Mouse (Mus musculus): ENCODE results near the gene Plod3.

DNA sequence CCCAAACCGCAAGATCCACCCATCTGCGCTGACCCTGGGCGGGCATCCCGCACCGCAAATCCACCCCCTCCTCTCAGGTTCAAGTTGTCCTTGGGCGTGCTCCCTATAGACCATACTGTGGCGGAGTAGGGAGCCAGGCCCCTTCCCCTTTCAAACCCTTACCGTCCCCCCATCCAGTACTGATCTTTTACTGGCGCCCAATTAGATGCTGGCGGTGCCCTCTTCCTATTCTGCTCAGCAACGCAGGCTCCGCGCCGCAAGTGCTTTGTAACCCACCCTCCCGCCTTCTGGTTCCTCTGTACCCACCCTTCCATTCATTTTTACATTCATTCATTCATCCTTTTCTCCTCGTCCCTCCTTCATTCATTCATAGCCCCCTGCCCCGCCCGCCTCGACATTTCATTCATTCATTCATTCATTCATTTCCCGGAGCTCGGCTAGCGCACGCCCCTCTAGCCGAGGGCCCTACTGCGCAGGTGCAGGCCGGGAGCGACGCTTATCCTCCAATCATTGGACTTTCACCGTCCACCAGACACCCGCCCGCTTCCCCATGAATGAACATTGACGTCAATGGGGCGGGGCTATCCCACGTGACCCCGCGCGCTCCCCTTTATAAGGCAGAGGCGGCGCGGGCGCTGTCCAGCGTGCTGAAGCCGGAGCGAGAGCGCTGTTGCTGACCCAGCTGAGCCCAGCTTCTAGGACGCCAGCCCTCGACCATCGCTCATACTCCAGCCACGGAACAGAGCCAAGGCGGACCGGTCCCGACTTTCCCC lies 43.0 kb downstream of the Plod3 start:
- no peak for TF ChIP-seq NANOG (IDR thresholded peaks at IDR 0.05; ENCODE audit: borderline replicate concordance, low read length)
- TF ChIP-seq CTCF (conservative IDR thresholded peaks at IDR 0.05; ENCODE audit: low read length), result no peak

Data from E14TG2a.4 (cell line).